Mouse (Mus musculus) left cerebral cortex, postnatal 10 days (tissue): ENCODE measurements around the gene 1700023F06Rik. TPM values are rescaled to one million over a fixed set of nuclear protein-coding genes. Genes with fewer than 3 reads are reported as not detected.
"Not testable (repeated sequence)": the region's sequence is repeated elsewhere in the genome, so short reads cannot be mapped to it uniquely, and the experiment has no call there.

Experiments
- DNase-seq, 2 experiments: peaks; one replicate each; pipeline ENCODE4 v3.0.0; 2021 to 2022; ENCODE audit warnings: low spot score in 2 of 2, mixed read lengths in 1 of 2; ENCODE audit errors: extremely low spot score in 1 of 2
- intact Hi-C: fragments of 180-260 bp; cut with DNase I; formaldehyde crosslinking; loops from one replicate; pipeline ENCODE4 v1.15.1; 2025
- total RNA-seq, 2 experiments: library from RNA; stranded (reverse); gene quantifications; 2 replicates each; pipeline ENCODE4 v1.2.3; 2021

1700023F06Rik gene
- total RNA-seq, 2 experiments from 2014 or later = 1.3 to 1.7 TPM

GRCm38 (mm10) chr11:103230626-103231025 lies 22.3 kb upstream of the 1700023F06Rik start:
- intact Hi-C loops = loop anchor here (5.0 kb wide), 1 partner anchor 97 kb away; no protein-coding TSS in a partner anchor
- DNase-seq = no peak

GRCm38 (mm10) chr11:103229608-103230007 lies 21.2 kb upstream of the 1700023F06Rik start:
- no peak for DNase-seq
- intact Hi-C loops = loop anchor here (5.0 kb wide), 1 partner anchor 98 kb away; no protein-coding TSS in a partner anchor

- intact Hi-C loops = no loop called here
- peak in 1 of 2 experiments; percentile 24 for DNase-seq
Observed at GRCm38 (mm10) chr11:103223951-103224456, 15.6 kb upstream of the 1700023F06Rik start.

GRCm38 (mm10) chr11:103223444-103223843 lies 15.1 kb upstream of the 1700023F06Rik start:
- DNase-seq = peak; percentile 26 to 45

GRCm38 (mm10) chr11:103222718-103223117 lies 14.4 kb upstream of the 1700023F06Rik start:
- DNase-seq, intact Hi-C loops: not testable (repeated sequence)

More at GRCm38 (mm10) chr11:103223444-103223843, 15.1 kb upstream of the 1700023F06Rik start:
- intact Hi-C loops = no loop called here

- intact Hi-C loops = no loop called here
- DNase-seq = no peak
Observed at GRCm38 (mm10) chr11:103221437-103221836, 13.1 kb upstream of the 1700023F06Rik start.

GRCm38 (mm10) chr11:103219995-103220394 lies 11.6 kb upstream of the 1700023F06Rik start:
- intact Hi-C loops = no loop called here
- peak in 1 of 2 experiments; percentile 39 for DNase-seq

- peak in 1 of 2 experiments; percentile 24 for DNase-seq
- intact Hi-C loops = no loop called here
Observed at GRCm38 (mm10) chr11:103219259-103219658, 10.9 kb upstream of the 1700023F06Rik start.

- intact Hi-C loops = no loop called here
- no peak for DNase-seq
Observed at GRCm38 (mm10) chr11:103218517-103218901, 10.2 kb upstream of the 1700023F06Rik start.

- peak; percentile 63 to 76 for DNase-seq
- intact Hi-C loops = no loop called here
Observed at GRCm38 (mm10) chr11:103217790-103218516, 9.6 kb upstream of the 1700023F06Rik start, which contains the start of gene Spata32. Spata32 (minus strand) TSS chr11:103218432.

GRCm38 (mm10) chr11:103215355-103215754 lies 7.0 kb upstream of the 1700023F06Rik start:
- intact Hi-C loops = no loop called here
- no peak for DNase-seq

- intact Hi-C loops = no loop called here
- no peak for DNase-seq
Observed at GRCm38 (mm10) chr11:103213712-103214111, 5.4 kb upstream of the 1700023F06Rik start.

GRCm38 (mm10) chr11:103210291-103210690 lies 1.9 kb upstream of the 1700023F06Rik start:
- DNase-seq = no peak
- intact Hi-C loops = no loop called here

- intact Hi-C loops = no loop called here
- no peak for DNase-seq
Observed at GRCm38 (mm10) chr11:103206203-103206602, 2.2 kb downstream of the 1700023F06Rik start.

- intact Hi-C loops = no loop called here
- no peak for DNase-seq
Observed at GRCm38 (mm10) chr11:103202376-103202775, 6.0 kb downstream of the 1700023F06Rik start.

GRCm38 (mm10) chr11:103201664-103202063 lies 6.7 kb downstream of the 1700023F06Rik start:
- intact Hi-C loops = no loop called here
- DNase-seq = peak; percentile 80 to 87

GRCm38 (mm10) chr11:103198911-103199803 lies 9.2 kb downstream of the 1700023F06Rik start:
- DNase-seq = peak; percentile 60 to 78
- intact Hi-C loops = no loop called here

GRCm38 (mm10) chr11:103198339-103198738 lies 10.0 kb downstream of the 1700023F06Rik start:
- peak in 1 of 2 experiments; percentile 30 for DNase-seq
- intact Hi-C loops = no loop called here

GRCm38 (mm10) chr11:103197340-103197739 lies 11.0 kb downstream of the 1700023F06Rik start:
- peak in 1 of 2 experiments; percentile 33 for DNase-seq
- intact Hi-C loops = no loop called here
